Mouse (Mus musculus) MEL (cell line): ENCODE data around the gene Zbtb3. TPM values are rescaled to one million over a fixed set of nuclear protein-coding genes. Genes with fewer than 3 reads are reported as not detected.

Experiments
- DNase-seq: peaks from one replicate; pipeline ENCODE4 v3.0.0; 2011; ENCODE audit warnings: low read depth, low spot score
- H3K27ac ChIP-seq: 2 replicates; pipeline ENCODE4 v1.5.1; 2012; ENCODE audit warnings: low read depth, mild to moderate bottlenecking, control low read depth, low read length, moderate library complexity; ENCODE audit not compliant: control insufficient read depth
- H3K27me3 ChIP-seq, 2 experiments: fragments of 150-350 bp in 1 of 2; sonication (generic) in 1 of 2; 2 replicates each; pipeline ENCODE4 v1.6.1; 2012; ENCODE audit warnings: low read length in 2 of 2, mild to moderate bottlenecking in 2 of 2, improper control_type of control experiment in 1 of 2, moderate library complexity in 1 of 2; ENCODE audit not compliant: insufficient read depth in 2 of 2, control insufficient read depth in 1 of 2
- H3K36me3 ChIP-seq, 2 experiments: 2 replicates each; pipeline ENCODE4 v1.6.1; 2012 to 2014; ENCODE audit warnings: low read length in 2 of 2, improper control_type of control experiment in 1 of 2, inconsistent platforms in 1 of 2, mild to moderate bottlenecking in 1 of 2; ENCODE audit not compliant: insufficient read depth in 2 of 2, control insufficient read depth in 1 of 2
- H3K4me1 ChIP-seq, 2 experiments: fragments of 150-350 bp in 1 of 2; sonication (generic) in 1 of 2; 2 replicates each; pipeline ENCODE4 v1.6.1; 2012; ENCODE audit warnings: low read length in 2 of 2, improper control_type of control experiment in 1 of 2, mild to moderate bottlenecking in 1 of 2; ENCODE audit not compliant: insufficient read depth in 2 of 2, control insufficient read depth in 1 of 2
- H3K4me3 ChIP-seq, 2 experiments: fragments of 150-350 bp in 1 of 2; sonication (generic) in 1 of 2; 2 replicates each; pipeline ENCODE4 v1.5.1; 2012; ENCODE audit warnings: low read depth in 2 of 2, low read length in 2 of 2, mild to moderate bottlenecking in 2 of 2, moderate library complexity in 2 of 2, control low read depth in 1 of 2, improper control_type of control experiment in 1 of 2; ENCODE audit not compliant: control insufficient read depth in 1 of 2, insufficient read depth in 1 of 2
- H3K79me2 ChIP-seq: 2 replicates; pipeline ENCODE4 v1.6.1; 2012; ENCODE audit warnings: mild to moderate bottlenecking, low read length, moderate library complexity; ENCODE audit not compliant: control insufficient read depth, poor library complexity, insufficient read depth
- H3K9ac ChIP-seq: 2 replicates; pipeline ENCODE4 v1.6.1; 2012; ENCODE audit warnings: low read depth, mild to moderate bottlenecking, control low read depth, low read length, moderate library complexity; ENCODE audit not compliant: control insufficient read depth, poor library complexity, severe bottlenecking
- H3K9me3 ChIP-seq: fragments of 150-350 bp; sonication (generic); replicated peaks from 2 replicates; pipeline ENCODE4 v1.6.1; 2012; ENCODE audit warnings: mild to moderate bottlenecking, low read length, improper control_type of control experiment, moderate library complexity; ENCODE audit not compliant: insufficient read depth
- BHLHE40 ChIP-seq: IDR thresholded peaks from 2 replicates; pipeline ENCODE4 v1.6.1; 2012; ENCODE audit warnings: low read depth, mild to moderate bottlenecking, inconsistent platforms, low read length, improper control_type of control experiment, borderline replicate concordance
- CHD1 ChIP-seq: IDR thresholded peaks from 2 replicates; pipeline ENCODE4 v1.6.1; 2012; ENCODE audit warnings: low read depth, mild to moderate bottlenecking, inconsistent platforms, low read length, improper control_type of control experiment
- CHD2 ChIP-seq: IDR thresholded peaks from 2 replicates; pipeline ENCODE4 v1.6.1; 2011; ENCODE audit warnings: low read length, improper control_type of control experiment
- CTCF ChIP-seq, 3 experiments: IDR thresholded peaks in 2 of 3; conservative IDR thresholded peaks in 1 of 3; 2 replicates each; pipeline ENCODE4 v1.5.1; 2011 to 2012; ENCODE audit warnings: low read length in 3 of 3, low read depth in 2 of 3, mild to moderate bottlenecking in 2 of 3, improper control_type of control experiment in 1 of 3, inconsistent platforms in 1 of 3, mixed read lengths in 1 of 3, moderate library complexity in 1 of 3; ENCODE audit not compliant: control insufficient read depth in 1 of 3, insufficient read depth in 1 of 3, poor library complexity in 1 of 3, severe bottlenecking in 1 of 3
- EP300 ChIP-seq, 2 experiments: IDR thresholded peaks; 2 replicates each; pipeline ENCODE4 v1.6.1; 2011; ENCODE audit warnings: improper control_type of control experiment in 2 of 2, low read length in 2 of 2, low read depth in 1 of 2, mild to moderate bottlenecking in 1 of 2
- GABPA ChIP-seq: IDR thresholded peaks from 2 replicates; pipeline ENCODE4 v1.6.1; 2012; ENCODE audit warnings: low read depth, mild to moderate bottlenecking, inconsistent platforms, low read length, improper control_type of control experiment, moderate library complexity
- GATA1 ChIP-seq: IDR thresholded peaks from 2 replicates; pipeline ENCODE4 v1.6.1; 2011; ENCODE audit warnings: low read depth, low read length, improper control_type of control experiment
- HCFC1 ChIP-seq: IDR thresholded peaks from 2 replicates; pipeline ENCODE4 v1.6.1; 2012; ENCODE audit warnings: low read depth, mild to moderate bottlenecking, inconsistent platforms, low read length, improper control_type of control experiment, moderate library complexity
- KAT2A ChIP-seq: conservative IDR thresholded peaks from 2 replicates; pipeline ENCODE4 v1.6.1; 2012; ENCODE audit warnings: low read depth, low read length, improper control_type of control experiment, inconsistent platforms
- MAFK ChIP-seq: IDR thresholded peaks from 2 replicates; pipeline ENCODE4 v1.6.1; 2011; ENCODE audit warnings: low read depth, mild to moderate bottlenecking, low read length, improper control_type of control experiment, borderline replicate concordance
- MAZ ChIP-seq: IDR thresholded peaks from 2 replicates; pipeline ENCODE4 v1.6.1; 2012; ENCODE audit warnings: low read depth, mild to moderate bottlenecking, inconsistent platforms, low read length, improper control_type of control experiment
- MEF2A ChIP-seq: IDR thresholded peaks from 2 replicates; pipeline ENCODE4 v1.6.1; 2014; ENCODE audit warnings: low read depth, mild to moderate bottlenecking, inconsistent platforms, low read length, improper control_type of control experiment; ENCODE audit not compliant: poor library complexity, insufficient replicate concordance, severe bottlenecking; ENCODE audit errors: extremely low read depth
- MYC ChIP-seq: IDR thresholded peaks from 2 replicates; pipeline ENCODE4 v1.6.1; 2011; ENCODE audit warnings: low read depth, mild to moderate bottlenecking, low read length, improper control_type of control experiment, moderate library complexity
- NELFE ChIP-seq: IDR thresholded peaks from 2 replicates; pipeline ENCODE4 v1.6.1; 2011; ENCODE audit warnings: low read depth, low read length, improper control_type of control experiment
- NRF1 ChIP-seq: IDR thresholded peaks from 2 replicates; pipeline ENCODE4 v1.6.1; 2014; ENCODE audit warnings: low read depth, mild to moderate bottlenecking, inconsistent platforms, low read length, improper control_type of control experiment, moderate library complexity; ENCODE audit not compliant: poor library complexity, insufficient read depth, severe bottlenecking
- POLR2A ChIP-seq, 2 experiments: IDR thresholded peaks; 2 replicates each; pipeline ENCODE4 v1.6.1; 2011 to 2012; ENCODE audit warnings: low read length in 2 of 2, mild to moderate bottlenecking in 2 of 2, control low read depth in 1 of 2, improper control_type of control experiment in 1 of 2, low read depth in 1 of 2, moderate library complexity in 1 of 2; ENCODE audit not compliant: control insufficient read depth in 1 of 2, insufficient read depth in 1 of 2, poor library complexity in 1 of 2
- RAD21 ChIP-seq: IDR thresholded peaks from 2 replicates; pipeline ENCODE4 v1.6.1; 2011; ENCODE audit warnings: mild to moderate bottlenecking, low read depth, low read length, improper control_type of control experiment
- RCOR1 ChIP-seq: IDR thresholded peaks from 2 replicates; pipeline ENCODE4 v1.6.1; 2012; ENCODE audit warnings: low read depth, mild to moderate bottlenecking, inconsistent platforms, low read length, improper control_type of control experiment
- SIN3A ChIP-seq: IDR thresholded peaks from 2 replicates; pipeline ENCODE4 v1.6.1; 2012; ENCODE audit warnings: low read length, improper control_type of control experiment, inconsistent platforms
- TAL1 ChIP-seq: IDR thresholded peaks from 2 replicates; pipeline ENCODE4 v1.6.1; 2012; ENCODE audit warnings: mild to moderate bottlenecking, inconsistent platforms, low read length, moderate library complexity, mixed read lengths
- TBP ChIP-seq: IDR thresholded peaks from 2 replicates; pipeline ENCODE4 v1.8.0; 2011; ENCODE audit warnings: low read depth, low read length, improper control_type of control experiment
- TCF12 ChIP-seq: IDR thresholded peaks from 2 replicates; pipeline ENCODE4 v1.6.1; 2014; ENCODE audit warnings: low read depth, mild to moderate bottlenecking, inconsistent platforms, low read length, improper control_type of control experiment, moderate library complexity
- USF1 ChIP-seq: IDR thresholded peaks from 2 replicates; pipeline ENCODE4 v1.6.1; 2014; ENCODE audit warnings: low read depth, mild to moderate bottlenecking, inconsistent platforms, low read length, improper control_type of control experiment, moderate library complexity
- USF2 ChIP-seq, 2 experiments: IDR thresholded peaks; 2 replicates each; pipeline ENCODE4 v1.6.1; 2011 to 2012; ENCODE audit warnings: improper control_type of control experiment in 2 of 2, low read length in 2 of 2, borderline replicate concordance in 1 of 2, inconsistent platforms in 1 of 2, low read depth in 1 of 2, mild to moderate bottlenecking in 1 of 2; ENCODE audit not compliant: insufficient read depth in 1 of 2
- ZC3H11A ChIP-seq: IDR thresholded peaks from 2 replicates; pipeline ENCODE4 v1.6.1; 2012; ENCODE audit warnings: low read depth, mild to moderate bottlenecking, inconsistent platforms, low read length, improper control_type of control experiment
- ZKSCAN1 ChIP-seq: IDR thresholded peaks from 2 replicates; pipeline ENCODE4 v1.6.1; 2012; ENCODE audit warnings: low read depth, mild to moderate bottlenecking, inconsistent platforms, low read length, improper control_type of control experiment, moderate library complexity
- ZMIZ1 ChIP-seq: IDR thresholded peaks from 2 replicates; pipeline ENCODE4 v1.6.1; 2012; ENCODE audit warnings: low read depth, mild to moderate bottlenecking, inconsistent platforms, low read length, improper control_type of control experiment, moderate library complexity
- ZNF384 ChIP-seq: IDR thresholded peaks from 2 replicates; pipeline ENCODE4 v1.6.1; 2012; ENCODE audit warnings: low read depth, mild to moderate bottlenecking, inconsistent platforms, low read length, improper control_type of control experiment
- polyA plus RNA-seq, 2 experiments: library from polyadenylated mRNA; stranded (reverse) in 1 of 2; unstranded in 1 of 2; fragments of >175 nt in 1 of 2; fragments of >200 nt in 1 of 2; gene quantifications; 2 replicates each; pipeline versions ENCODE4 v1.2.1 to v1.2.4; 2012; ENCODE audit warnings: low replicate concordance in 2 of 2, low read depth in 1 of 2; ENCODE audit not compliant: insufficient read length in 2 of 2, insufficient read depth in 1 of 2, missing spikeins in 1 of 2
- total RNA-seq: library from RNA; depleted of rRNA; stranded (reverse); fragments of 300-350 nt; gene quantifications from 2 replicates; pipeline ENCODE4 v1.2.3, GENCODE M21; 2012

Zbtb3 gene
- total and polyA plus RNA-seq, 3 experiments, result 2.4 to 2.9 TPM; not detected in 1

DNA sequence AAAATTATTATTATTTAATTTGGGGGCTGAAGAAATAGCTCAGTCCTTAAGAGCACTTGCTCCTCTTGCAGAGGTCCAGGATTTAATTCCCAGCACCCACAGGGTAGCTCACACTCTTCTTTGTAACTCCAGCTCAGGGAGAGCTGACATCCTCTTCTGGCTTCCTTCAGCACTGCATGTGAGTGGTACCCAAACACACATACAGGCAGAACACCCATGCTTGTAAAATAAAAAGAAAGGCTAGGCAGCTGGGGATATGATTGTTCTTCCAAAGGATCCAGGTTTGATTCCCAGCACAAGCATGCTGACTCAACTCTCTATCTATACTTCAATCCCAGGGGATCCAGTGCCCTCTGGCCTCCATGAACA lies 3.4 kb upstream of the Zbtb3 start:
- H3K27ac ChIP-seq, result no peak overlapping the region
- H3K4me3 ChIP-seq, result peak overlapping the region; percentile 69 to 95
- H3K9me3 ChIP-seq, result no peaks in the 10 kb centered on the region
- peaks cover 4 to 23% of the 10 kb centered on the region in 2 experiments for H3K4me1 ChIP-seq
- no peaks in the 10 kb centered on the region for H3K27me3 ChIP-seq
- peak; percentile 57 for DNase-seq
- TF ChIP-seq MAFK, result no peak
- no peak for TF ChIP-seq BHLHE40
- no peak for TF ChIP-seq RAD21
- TF ChIP-seq NRF1, result no peak
- no peak for TF ChIP-seq CHD2
- no peak for TF ChIP-seq MEF2A
- no peak for TF ChIP-seq KAT2A
- TF ChIP-seq MYC, result no peak
- TF ChIP-seq USF2 (IDR thresholded peaks at IDR 0.05; ENCODE audit: borderline replicate concordance in 1 of 2, insufficient read depth in 1 of 2, low read depth in 1 of 2, low read length in 2 of 2), result no peak
- no peak for TF ChIP-seq MAZ
- TF ChIP-seq EP300 (IDR thresholded peaks at IDR 0.05; ENCODE audit: low read depth in 1 of 2, low read length in 2 of 2), result no peak
- TF ChIP-seq RCOR1, result no peak
- no peak for TF ChIP-seq CTCF (IDR thresholded peaks at IDR 0.05 in 2 of 3, conservative IDR thresholded peaks at IDR 0.05 in 1 of 3; ENCODE audit: control insufficient read depth in 1 of 3, insufficient read depth in 1 of 3, low read depth in 2 of 3, low read length in 3 of 3, poor library complexity in 1 of 3, severe bottlenecking in 1 of 3)
- no peak for TF ChIP-seq TCF12
- H3K9ac ChIP-seq, result peak overlapping the region; percentile 65
- H3K79me2 ChIP-seq, result peaks cover 22% of the 10 kb centered on the region
- H3K36me3 ChIP-seq, result peaks cover 3 to 18% of the 10 kb centered on the region in 2 experiments

- H3K4me1 ChIP-seq, result peaks cover 2 to 21% of the 10 kb centered on the region in 2 experiments; a peak in 2 of 4 replicates
Observed at GRCm38 (mm10) chr19:8803204-8803780, 937 bp downstream of the Zbtb3 start.

More at GRCm38 (mm10) chr19:8803204-8803780, 937 bp downstream of the Zbtb3 start:
- H3K27me3 ChIP-seq, result no peaks in the 10 kb centered on the region
- no peak overlapping the region for H3K9ac ChIP-seq
- H3K36me3 ChIP-seq, result peaks cover under 1 to 9% of the 10 kb centered on the region in 2 experiments
- no peak for TF ChIP-seq CTCF (IDR thresholded peaks at IDR 0.05 in 2 of 3, conservative IDR thresholded peaks at IDR 0.05 in 1 of 3; ENCODE audit: control insufficient read depth in 1 of 3, insufficient read depth in 1 of 3, low read depth in 2 of 3, low read length in 3 of 3, poor library complexity in 1 of 3, severe bottlenecking in 1 of 3)
- TF ChIP-seq USF1, result no peak
- TF ChIP-seq ZMIZ1, result no peak
- no peak for TF ChIP-seq EP300 (IDR thresholded peaks at IDR 0.05; ENCODE audit: low read depth in 1 of 2, low read length in 2 of 2)
- TF ChIP-seq NELFE, result no peak
- no peak for TF ChIP-seq SIN3A
- no peak for TF ChIP-seq CHD1
- no peak for TF ChIP-seq TBP
- no peak for TF ChIP-seq RAD21
- no peak for TF ChIP-seq GATA1
- no peak for TF ChIP-seq POLR2A (IDR thresholded peaks at IDR 0.05; ENCODE audit: control insufficient read depth in 1 of 2, insufficient read depth in 1 of 2, low read depth in 1 of 2, low read length in 2 of 2, poor library complexity in 1 of 2)
- no peak for TF ChIP-seq TAL1
- no peak for TF ChIP-seq NRF1
- TF ChIP-seq ZC3H11A, result no peak
- TF ChIP-seq HCFC1, result no peak
- TF ChIP-seq ZKSCAN1, result no peak
- TF ChIP-seq GABPA, result no peak
- TF ChIP-seq MEF2A, result no peak
- no peak for TF ChIP-seq ZNF384
- H3K27ac ChIP-seq, result no peak overlapping the region
- H3K79me2 ChIP-seq, result no peaks in the 10 kb centered on the region; the same call in 1 of the 2 replicates
- no peak overlapping the region for H3K4me3 ChIP-seq
- no peak for DNase-seq
- no peaks in the 10 kb centered on the region for H3K9me3 ChIP-seq
